Mouse (Mus musculus) cerebellum, postnatal 4 days (tissue): ENCODE data around the gene Cilp.
"Not testable (repeated sequence)": the region's sequence is repeated elsewhere in the genome, so short reads cannot be mapped to it uniquely, and the experiment has no call there.

Experiments used
- DNase-seq, 2 experiments: peaks; one replicate each; pipeline ENCODE4 v3.0.0; 2022; ENCODE audit warnings: low spot score in 2 of 2, mixed read lengths in 1 of 2

Gene Cilp

DNA sequence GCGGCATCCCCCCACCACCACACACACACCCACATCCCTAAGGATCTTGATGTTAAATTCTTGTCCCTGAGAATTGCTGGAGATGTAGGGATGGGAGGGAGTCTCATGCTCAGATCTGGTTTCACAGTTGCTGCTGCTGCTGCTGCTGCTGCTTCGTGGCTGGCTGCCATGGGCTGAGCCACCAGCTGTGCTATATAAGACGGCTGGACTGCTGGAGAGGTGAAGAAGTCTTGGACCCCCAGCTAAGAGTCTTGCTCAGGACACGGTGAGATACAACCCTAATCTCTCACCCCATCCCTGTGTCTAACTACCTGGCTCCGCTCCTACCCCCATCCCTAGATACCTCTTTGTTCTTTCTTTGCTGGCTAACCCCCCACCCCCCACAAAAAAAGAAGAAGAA, at the start of gene Cilp:
Cilp (plus strand) TSS at position 222 of the 400 bp plus-strand sequence.
- no peak for DNase-seq

DNA sequence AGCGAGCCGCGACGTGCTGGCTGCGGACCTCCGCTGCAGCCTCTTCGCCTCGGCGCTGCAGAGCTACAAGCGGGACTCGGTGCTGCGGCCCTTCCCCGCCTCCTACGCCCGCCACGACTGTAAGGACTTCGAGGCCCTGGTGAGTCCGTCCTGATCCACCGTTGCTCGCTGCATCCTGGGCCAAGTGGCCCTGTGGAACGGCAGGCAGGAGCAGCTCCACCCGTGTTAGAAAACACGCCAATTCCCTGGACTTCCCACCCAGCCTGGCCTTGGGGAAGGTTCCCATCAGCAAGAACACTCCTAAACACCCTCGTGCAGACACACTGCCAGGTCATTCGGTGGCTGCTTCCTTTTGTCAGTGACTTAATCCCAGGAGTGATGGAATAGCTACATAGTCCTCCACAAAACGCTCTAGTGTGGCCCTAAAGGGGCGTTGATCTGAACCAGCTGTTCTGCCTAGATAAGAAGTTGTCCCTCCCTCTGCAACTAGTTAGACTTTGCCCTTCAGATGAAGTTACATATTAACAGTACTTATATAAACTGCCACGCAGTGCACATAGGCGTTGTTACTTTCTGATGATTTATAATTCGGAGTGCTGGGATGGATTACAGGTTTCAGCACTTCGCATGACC, 49.4 kb upstream of the Cilp start:
- no peak for DNase-seq

DNA sequence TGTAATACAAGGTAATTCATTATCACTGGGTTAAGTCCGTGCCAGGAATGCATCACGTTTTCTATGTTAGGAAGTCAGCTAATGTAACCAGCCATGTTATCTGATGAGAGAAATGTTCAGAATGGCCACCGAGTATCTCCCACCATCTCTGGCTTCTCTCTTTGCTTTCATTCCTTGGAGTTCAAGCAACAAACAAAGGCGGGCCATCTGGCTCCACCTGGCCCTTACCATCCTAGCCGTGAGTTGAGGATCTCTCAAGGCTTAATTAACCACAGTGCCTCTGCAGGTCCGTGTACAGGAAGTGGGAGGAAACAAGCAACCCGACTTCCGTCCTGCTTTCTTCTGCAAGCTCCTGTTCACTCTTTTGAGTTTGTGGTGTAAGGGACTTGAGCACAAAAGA, 48.0 kb upstream of the Cilp start:
- no peak for DNase-seq

GRCm38 (mm10) chr9:65217661-65218060, 47.3 kb upstream of the Cilp start:
- DNase-seq = no peak

- DNase-seq = no peak
These were observed 46.1 kb upstream of the Cilp start for GRCm38 (mm10) chr9:65218916-65219315.

- DNase-seq = not testable (repeated sequence)
These were observed 44.6 kb upstream of the Cilp start for GRCm38 (mm10) chr9:65220398-65220797.

DNA sequence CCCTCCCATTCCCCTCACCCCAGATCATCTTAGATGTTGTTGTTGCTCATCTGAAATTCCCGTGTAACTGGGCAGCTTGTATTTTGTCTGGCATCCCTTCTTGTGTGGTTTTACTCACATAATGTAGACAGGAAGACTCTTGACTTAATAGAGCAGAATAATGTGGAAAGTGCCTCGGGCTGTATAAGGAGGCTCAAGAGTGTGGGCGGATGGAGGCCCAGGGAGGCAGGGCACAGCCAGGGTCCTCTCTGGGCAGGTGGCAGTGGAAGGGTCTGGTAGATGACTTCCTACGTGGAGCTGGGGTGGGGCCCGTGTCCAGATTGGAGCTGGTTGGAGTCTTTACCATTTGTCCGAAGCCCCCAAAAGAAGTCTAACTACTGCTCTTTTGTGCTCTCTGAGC, 41.1 kb upstream of the Cilp start:
- DNase-seq = no peak

GRCm38 (mm10) chr9:65225795-65226194, 39.2 kb upstream of the Cilp start:
- peak in 1 of 2 experiments; percentile 44 for DNase-seq

GRCm38 (mm10) chr9:65230250-65230649, 34.7 kb upstream of the Cilp start:
- no peak for DNase-seq

DNA sequence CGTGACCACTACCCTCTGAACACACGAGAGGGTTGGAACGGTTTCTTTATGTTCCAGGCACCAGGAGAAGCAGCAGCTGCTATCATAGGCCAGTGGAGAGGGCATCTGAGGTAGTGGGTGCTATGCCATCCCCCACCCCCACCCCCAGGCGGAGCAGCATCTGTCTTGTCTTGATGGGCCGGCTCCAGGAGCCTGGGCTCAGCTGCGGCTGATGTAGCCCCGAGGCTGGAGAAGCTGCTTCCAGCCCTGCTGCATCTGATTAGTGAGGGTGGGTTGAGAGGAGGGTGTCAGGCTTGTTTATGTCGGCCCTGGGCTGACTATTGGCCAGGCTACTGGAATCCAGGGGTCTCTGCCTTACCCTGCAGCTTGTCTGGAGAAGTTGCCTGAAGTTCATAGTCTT, 33.7 kb upstream of the Cilp start:
- DNase-seq = peak in 1 of 2 experiments; percentile 36

DNA sequence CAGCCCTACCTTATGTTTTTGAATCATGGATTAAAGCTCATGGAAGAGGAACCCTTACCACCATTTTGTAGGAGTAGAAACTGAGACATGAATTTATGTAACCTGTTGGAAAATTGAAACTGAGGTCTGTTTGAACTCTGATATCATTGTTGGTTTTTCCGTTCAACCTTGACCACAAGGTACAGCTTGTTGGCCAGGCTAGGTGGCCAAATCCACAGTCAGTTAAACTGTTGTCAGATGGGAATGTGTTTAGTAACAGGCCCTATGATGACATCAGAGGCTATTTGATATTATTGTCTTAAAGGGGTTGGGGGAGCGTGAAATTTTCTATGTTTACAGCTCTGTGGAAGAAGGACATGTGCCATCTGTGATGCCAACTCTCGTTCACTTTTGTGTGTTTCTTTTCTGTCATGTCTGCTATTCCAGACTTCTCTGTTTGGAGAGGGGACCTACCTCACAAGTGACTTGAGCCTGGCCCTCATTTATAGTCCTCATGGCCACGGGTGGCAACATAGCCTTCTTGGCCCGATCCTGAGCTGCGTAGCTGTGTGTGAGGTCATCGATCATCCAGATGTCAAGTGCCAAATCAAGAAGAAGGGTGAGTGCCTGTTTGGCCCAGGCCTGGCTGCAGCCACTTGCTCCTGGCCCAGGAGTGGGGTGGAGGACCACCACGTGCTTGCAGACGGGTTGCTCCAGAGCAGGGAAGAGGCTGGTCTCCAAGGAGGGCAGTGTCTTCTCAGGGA, 31.6 kb upstream of the Cilp start:
- no peak for DNase-seq

DNA sequence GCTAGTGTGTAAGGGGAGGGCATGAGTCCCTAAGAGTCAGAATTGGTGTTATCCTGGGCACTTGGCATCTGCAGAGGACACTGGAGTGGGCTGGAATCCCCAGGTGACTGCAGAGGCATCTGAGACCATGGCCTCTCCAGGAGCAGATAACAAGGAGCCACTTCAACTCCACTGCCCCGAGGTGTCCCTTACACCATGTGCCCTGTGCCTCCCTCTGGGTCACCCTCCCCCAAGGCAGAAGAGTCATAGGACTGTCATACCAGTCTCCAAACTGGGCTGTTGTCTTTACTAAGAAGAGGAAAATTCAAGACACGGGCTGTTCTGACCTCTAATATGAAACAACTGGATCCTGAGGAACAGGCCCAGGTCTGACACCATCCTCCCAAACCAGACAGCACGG, 30.2 kb upstream of the Cilp start:
- no peak for DNase-seq

DNA sequence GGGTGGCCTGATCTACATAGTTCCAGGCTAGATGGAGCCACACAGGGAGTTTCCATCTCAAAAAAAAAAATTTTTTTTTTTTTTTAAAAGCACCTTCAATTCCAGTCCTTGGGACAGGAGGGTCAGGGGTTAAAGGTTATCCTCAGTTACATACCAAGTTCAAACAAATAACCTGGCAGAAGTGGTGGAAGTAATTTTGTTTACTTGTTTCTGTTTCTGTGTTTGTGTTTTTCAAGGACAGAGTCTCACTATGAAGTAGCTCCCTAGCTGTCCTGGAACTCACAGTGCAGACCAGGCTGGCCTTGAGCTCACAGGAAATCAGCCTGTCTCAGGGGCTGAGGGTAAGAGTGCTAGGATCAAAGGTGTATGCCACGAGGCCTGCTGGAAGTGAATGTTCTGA, 29.4 kb upstream of the Cilp start:
- DNase-seq = no peak

DNA sequence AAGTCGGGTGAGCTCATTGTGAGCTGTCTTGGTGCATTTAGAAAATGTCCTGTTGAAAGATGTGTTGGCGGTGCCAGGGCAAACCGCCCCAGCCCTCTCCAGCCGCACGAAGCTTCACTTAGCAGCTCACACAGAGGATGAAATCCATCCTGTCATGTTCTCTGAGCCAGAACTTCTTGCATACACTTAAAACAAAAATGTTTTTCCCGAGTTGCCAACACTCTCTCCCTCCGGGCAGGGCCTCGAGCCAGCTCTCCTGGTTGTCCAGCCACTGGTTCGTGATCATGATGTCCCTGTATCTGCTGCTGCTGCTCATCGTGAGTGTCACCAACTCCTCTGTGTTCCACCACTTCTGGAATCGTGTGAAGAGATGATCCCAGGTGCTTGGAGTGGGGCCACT, 27.4 kb upstream of the Cilp start:
- no peak for DNase-seq

DNA sequence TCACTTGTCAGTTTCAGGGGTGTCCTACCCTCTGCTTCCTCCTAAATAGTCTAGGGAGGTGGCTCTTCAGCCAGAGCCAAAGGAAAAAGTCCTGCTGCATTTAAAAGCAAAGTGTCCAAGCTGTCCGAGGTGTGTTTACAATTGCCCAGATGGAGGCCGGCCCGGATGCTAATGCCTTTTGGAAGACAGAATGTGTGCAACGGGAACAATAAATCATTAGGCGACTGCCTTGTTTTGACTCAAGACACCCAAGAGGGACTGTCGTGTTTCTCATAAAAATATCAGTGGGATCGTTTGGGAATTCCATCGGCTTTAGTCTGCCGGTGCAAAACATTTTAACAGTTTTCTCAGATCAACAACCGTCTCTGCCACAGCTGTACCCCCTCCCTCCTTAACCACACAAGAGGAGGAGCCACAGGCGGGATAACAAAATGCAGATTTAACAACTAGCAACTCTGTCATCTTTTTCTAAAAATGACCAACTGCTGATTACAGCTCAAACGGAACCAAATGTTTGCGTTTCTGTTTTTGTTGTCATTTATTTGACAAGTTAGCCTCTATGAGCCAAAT, 26.7 kb upstream of the Cilp start:
- no peak for DNase-seq

DNA sequence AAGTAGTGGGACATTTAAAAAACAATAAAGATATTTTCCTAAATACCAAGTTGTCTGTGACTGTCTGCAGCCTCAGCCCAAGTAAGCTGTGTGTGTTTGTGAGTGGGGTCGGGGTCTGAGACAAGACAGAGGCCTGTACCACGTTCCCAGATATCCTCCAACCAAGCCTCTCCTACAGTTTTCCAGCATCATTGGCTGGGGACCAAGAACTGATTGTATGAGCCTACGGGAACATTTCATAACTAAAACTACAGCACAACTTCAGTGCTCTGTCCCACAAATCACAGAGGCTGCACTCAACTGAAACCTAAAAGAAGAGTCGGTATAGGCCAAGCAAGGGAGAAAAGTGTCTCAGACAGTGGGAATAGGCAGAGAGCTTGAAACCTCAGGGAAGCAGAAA, 25.8 kb upstream of the Cilp start:
- no peak for DNase-seq

- no peak for DNase-seq
These were observed 25.2 kb upstream of the Cilp start for GRCm38 (mm10) chr9:65239731-65240130.

GRCm38 (mm10) chr9:65240587-65240986, 24.4 kb upstream of the Cilp start:
- no peak for DNase-seq

- no peak for DNase-seq
These were observed 23.0 kb upstream of the Cilp start for GRCm38 (mm10) chr9:65241973-65242372.

DNA sequence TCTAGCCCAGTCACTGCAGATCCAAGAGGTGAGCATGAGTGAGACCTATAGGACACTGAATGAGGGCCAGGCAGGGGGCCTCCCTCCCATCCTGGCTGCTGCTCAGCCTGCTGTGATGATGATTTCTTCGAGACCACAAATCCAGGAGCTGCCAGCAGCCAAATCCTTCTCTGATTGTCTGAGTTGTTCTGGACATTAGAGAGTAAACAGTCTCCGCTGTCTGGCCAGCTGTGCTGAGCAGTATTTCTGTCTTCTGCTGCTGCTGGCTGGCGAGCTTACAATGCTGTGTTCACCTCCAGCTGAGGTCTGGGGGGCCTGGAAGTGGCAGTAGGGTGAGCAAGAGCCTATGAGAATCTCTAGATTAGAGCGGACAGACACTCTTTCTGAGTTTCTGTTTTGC, 21.7 kb upstream of the Cilp start:
- no peak for DNase-seq

GRCm38 (mm10) chr9:65244036-65244806, 20.8 kb upstream of the Cilp start:
- no peak for DNase-seq
